ENCODE assay signal across 8 mouse cellular contexts in genomic region chr16:11909035-11909591, GRCm38 (mm10). TPM values are rescaled to one million over a fixed set of nuclear protein-coding genes. Genes with fewer than 3 reads are reported as not detected.
DNase-seq lines count a peak whose midpoint lies in the region; ATAC-seq and TF ChIP-seq lines count a peak whose summit lies in the region.

Gene Cpped1, minus strand, starts transcription at chr16:11909445.

- under 1% methylated on average over 32 of the region's 32 CpGs for WGBS in forebrain, embryonic 15.5 days
- under 1% methylated on average over 32 of the region's 32 CpGs for WGBS in lung, embryonic 14.5 days
- WGBS in olfactory bulb, adult 2 months = under 1% methylated on average over 32 of the region's 32 CpGs
- under 1% methylated on average over 32 of the region's 32 CpGs for WGBS in thymus, adult 2 months

- no peaks in the 10 kb centered on the region for H3K36me3 ChIP-seq in ES-E14 (ENCODE audit: control insufficient read depth, insufficient read depth, low read length, poor library complexity, severe bottlenecking)
- H3K36me3 ChIP-seq in forebrain, embryonic 15.5 days = no peaks in the 10 kb centered on the region
- no peaks in the 10 kb centered on the region for H3K36me3 ChIP-seq in lung, embryonic 14.5 days (ENCODE audit: insufficient read depth)
- no peaks in the 10 kb centered on the region for H3K36me3 ChIP-seq in thymus, adult 2 months (ENCODE audit: control insufficient read depth, insufficient read depth, low read length)

- in situ Hi-C loops in ES-E14 (cut with MboI; ENCODE audit: low sequenced_read_pairs in 2 of 2, unreplicated experiment in 2 of 2) = no loop called here

- 0 out of 2 replicates have a peak within 1 kb of the TSS, but pooled peaks have one; percentile 6 for H3K27ac ChIP-seq in ES-E14 (ENCODE audit: insufficient read depth, low read depth, low read length, poor library complexity, severe bottlenecking)
- H3K27ac ChIP-seq in forebrain, embryonic 15.5 days (replicated peaks) = peak within 1 kb of the TSS; percentile 86
- H3K27ac ChIP-seq in layer of hippocampus, adult 2 months = peak within 1 kb of the TSS; percentile 99
- peak within 1 kb of the TSS; percentile 81 for H3K27ac ChIP-seq in lung, embryonic 14.5 days (ENCODE audit: low read depth)
- H3K27ac ChIP-seq in olfactory bulb, adult 2 months (ENCODE audit: insufficient read depth, low read depth, low read length) = peak within 1 kb of the TSS; percentile 87
- peak within 1 kb of the TSS; percentile 38; the same call in 1 of the 2 replicates for H3K27ac ChIP-seq in thymus, adult 2 months (ENCODE audit: control insufficient read depth, insufficient read depth, low read length)

- DNase-seq in ES-E14 (ENCODE audit: low read depth, low spot score) = peak; percentile 70
- peak; percentile 90 for DNase-seq in cerebellum, adult 11-12 months
- peak; percentile 81 for DNase-seq in heart, postnatal 25 days (ENCODE audit: low spot score)
- peak; percentile 84 to 90 for DNase-seq in layer of hippocampus, adult 2 months (ENCODE audit: low spot score in 2 of 2)
- peak; percentile 92 for DNase-seq in lung, embryonic 14.5 days
- peak; percentile 91 for DNase-seq in thymus, adult 2 months

- TF ChIP-seq CTCF in layer of hippocampus, adult 2 months (conservative IDR thresholded peaks at IDR 0.05) = peak; percentile 34
- no peak for TF ChIP-seq CTCF in lung, embryonic 14.5 days (IDR thresholded peaks at IDR 0.05; ENCODE audit: low read depth)
- no peak for TF ChIP-seq CTCF in olfactory bulb, adult 2 months (IDR thresholded peaks at IDR 0.05; ENCODE audit: insufficient read depth, low read depth, low read length)
- no peak for TF ChIP-seq CTCF in thymus, adult 2 months (IDR thresholded peaks at IDR 0.05; ENCODE audit: borderline replicate concordance, control insufficient read depth, extremely low read depth, insufficient read depth, low read length, poor library complexity)

- H3K4me1 ChIP-seq in ES-E14 (ENCODE audit: control insufficient read depth in 2 of 2, insufficient read depth in 2 of 2, low read length in 2 of 2, poor library complexity in 1 of 2) = 0 out of 4 replicates have a peak, but pooled peaks cover 0 to 1% of the 10 kb centered on the region in 2 experiments
- peaks cover 12% of the 10 kb centered on the region for H3K4me1 ChIP-seq in forebrain, embryonic 15.5 days
- peaks cover 3% of the 10 kb centered on the region; the same call in 1 of the 2 replicates for H3K4me1 ChIP-seq in lung, embryonic 14.5 days (ENCODE audit: insufficient read depth)
- peaks cover 4% of the 10 kb centered on the region for H3K4me1 ChIP-seq in olfactory bulb, adult 2 months (ENCODE audit: control insufficient read depth, insufficient read depth, low read length)
- H3K4me1 ChIP-seq in thymus, adult 2 months (replicated peaks; ENCODE audit: control insufficient read depth, insufficient read depth, low read length) = peaks cover 5% of the 10 kb centered on the region

- H3K9me3 ChIP-seq in ES-E14 (ENCODE audit: control insufficient read depth, insufficient read depth, low read depth, low read length) = no peaks in the 10 kb centered on the region
- no peaks in the 10 kb centered on the region for H3K9me3 ChIP-seq in forebrain, embryonic 15.5 days
- no peaks in the 10 kb centered on the region for H3K9me3 ChIP-seq in lung, embryonic 14.5 days (ENCODE audit: low read depth, low read length)

- H3K9ac ChIP-seq in ES-E14 (ENCODE audit: insufficient read depth, low read depth, low read length, poor library complexity, severe bottlenecking) = peak within 1 kb of the TSS; percentile 84
- peak within 1 kb of the TSS; percentile 79 for H3K9ac ChIP-seq in forebrain, embryonic 15.5 days (replicated peaks)
- peak within 1 kb of the TSS; percentile 78 for H3K9ac ChIP-seq in lung, embryonic 14.5 days

- ATAC-seq in forebrain, embryonic 15.5 days (replicated peaks) = peak; percentile 96
- peak; percentile 99 for ATAC-seq in lung, embryonic 14.5 days (ENCODE audit: insufficient read depth)

- peak within 1 kb of the TSS; percentile 74 to 92 for H3K4me3 ChIP-seq in ES-E14 (ENCODE audit: insufficient read depth in 1 of 2, low read depth in 1 of 2, low read length in 2 of 2, poor library complexity in 1 of 2, severe bottlenecking in 1 of 2)
- peak within 1 kb of the TSS; percentile 63 for H3K4me3 ChIP-seq in forebrain, embryonic 15.5 days
- peak within 1 kb of the TSS; percentile 73 for H3K4me3 ChIP-seq in layer of hippocampus, adult 2 months
- peak within 1 kb of the TSS; percentile 64 for H3K4me3 ChIP-seq in lung, embryonic 14.5 days (ENCODE audit: low read depth, low read length)
- peak within 1 kb of the TSS; percentile 90 for H3K4me3 ChIP-seq in olfactory bulb, adult 2 months (ENCODE audit: insufficient read depth, low read depth, low read length)
- H3K4me3 ChIP-seq in thymus, adult 2 months (ENCODE audit: control insufficient read depth, insufficient read depth, low read length) = peak within 1 kb of the TSS; percentile 92

- intact Hi-C loops in heart, postnatal 25 days (cut with DNase I) = loop anchor here (5.0 kb wide), 1 partner anchor 657 kb away; the partner anchor contains the start of gene Gspt1

- TF ChIP-seq POLR2A in olfactory bulb, adult 2 months (IDR thresholded peaks at IDR 0.05; ENCODE audit: insufficient read depth, low read depth, low read length) = peak; percentile 74
- TF ChIP-seq POLR2A in thymus, adult 2 months (IDR thresholded peaks at IDR 0.05; ENCODE audit: control insufficient read depth, extremely low read depth, insufficient read depth, low read length, poor library complexity) = peak; percentile 81; the same call in 1 of the 2 replicates

- H3K4me2 ChIP-seq in forebrain, embryonic 15.5 days (replicated peaks) = peak within 1 kb of the TSS; percentile 58
- peak within 1 kb of the TSS; percentile 77 for H3K4me2 ChIP-seq in lung, embryonic 14.5 days

- H3K27me3 ChIP-seq in forebrain, embryonic 15.5 days = no peaks in the 10 kb centered on the region
- H3K27me3 ChIP-seq in lung, embryonic 14.5 days (ENCODE audit: insufficient read depth, low read length) = no peaks in the 10 kb centered on the region
- no peaks in the 10 kb centered on the region for H3K27me3 ChIP-seq in thymus, adult 2 months (ENCODE audit: control insufficient read depth, insufficient read depth, low read length)

TF ChIP-seq in ES-E14, 5 proteins besides CTCF, POLR2A, EP300 and RAD21:
- TF ChIP-seq HCFC1 (IDR thresholded peaks at IDR 0.05; ENCODE audit: borderline replicate concordance, insufficient read depth, low read length) = peak; percentile 84
- TF ChIP-seq ZNF384 (IDR thresholded peaks at IDR 0.05; ENCODE audit: low read depth, low read length) = no peak

RNA-seq across cellular contexts. Expression of gene Cpped1, which starts in this region (rescaled TPM):
- total RNA-seq in ES-E14 (2012; rRNA removed) = 9.6 and 10.8 TPM in 2 replicates
- polyA plus RNA-seq in forebrain, embryonic 15.5 days (2015; fragmentation: Nextera tagmentation; extraction: Ambion mirVana) = 13.6 and 14.3 TPM in 2 replicates
- 10 to 100 TPM; 55.0 to 57.9 TPM for total RNA-seq in heart, postnatal 25 days (2021)
- 10 to 100 TPM; 32.9 to 36.3 TPM for total RNA-seq in layer of hippocampus, adult 2 months (2021)
- 24.3 and 26.0 TPM in 2 replicates for polyA plus RNA-seq in lung, embryonic 14.5 days (2014; fragmentation: Nextera tagmentation; extraction: Ambion mirVana)
- not detected in 2 replicates for polyA plus RNA-seq in olfactory bulb, adult 2 months (2012; ENCODE audit: insufficient read depth, insufficient read length, low replicate concordance, missing spikeins)
- polyA plus RNA-seq in thymus, adult 2 months (2012; rRNA removed) = 9.7 and 10.9 TPM in 2 replicates

Comparison
In these comparisons a context has a peak if more than half of its experiments do, and no peak if none do; other contexts are left out.
1. Peak in every context shown above with its lines: DNase-seq, ATAC-seq, H3K4me3 ChIP-seq and H3K27ac ChIP-seq.
2. H3K27ac ChIP-seq: peak in every context shown above with its lines; median percentile 99 in layer of hippocampus, adult 2 months; 87 in olfactory bulb, adult 2 months; 86 in forebrain, embryonic 15.5 days; 81 in lung, embryonic 14.5 days; 38 in thymus, adult 2 months; 6 in ES-E14.